Mouse (Mus musculus): ENCODE data around the gene Slc25a38.

Gene Slc25a38

GRCm38 (mm10) chr9:120140652-120141051 is 30.5 kb downstream of the Slc25a38 start:
- peak; percentile 82 for DNase-seq (ENCODE audit: low read depth, low spot score)

GRCm38 (mm10) chr9:120144474-120144873 is 34.3 kb downstream of the Slc25a38 start:
- no peak for DNase-seq (ENCODE audit: low read depth, low spot score)

DNA sequence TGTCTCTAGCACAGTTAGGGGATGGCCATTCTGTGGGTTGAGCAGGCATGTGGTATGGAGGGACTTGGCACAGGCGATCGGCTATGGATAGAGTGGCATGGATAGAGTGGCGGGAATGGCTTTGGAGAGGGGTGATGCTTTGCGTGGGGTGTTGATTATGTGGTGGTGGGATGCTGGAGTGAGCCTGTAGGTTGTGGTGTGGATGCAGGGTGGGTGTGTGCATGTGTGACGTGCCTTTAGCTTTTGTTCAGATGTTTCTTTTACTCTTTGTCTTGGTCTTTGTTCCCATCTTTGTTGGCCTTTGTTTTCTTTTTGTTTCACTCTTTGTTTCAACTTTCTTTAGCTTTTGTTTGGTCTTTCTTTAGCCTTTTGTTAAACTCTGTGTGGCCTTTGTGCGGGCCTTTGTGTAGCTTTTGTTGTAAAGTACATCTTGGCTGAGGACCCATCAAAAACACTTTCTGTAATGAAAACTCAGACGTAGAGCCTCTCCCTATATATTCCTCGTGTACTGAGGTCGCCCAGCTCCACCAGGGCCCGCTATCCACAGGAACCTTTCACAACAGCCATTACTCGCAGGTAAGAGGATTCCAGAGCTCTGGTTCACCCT is 39.2 kb downstream of the Slc25a38 start, which contains the start of gene Mobp:
Gene Mobp (plus strand): TSS at position 486 of the 607 bp plus-strand sequence.
- peak; percentile 95 for DNase-seq (ENCODE audit: low read depth, low spot score)

- no peak for DNase-seq (ENCODE audit: low read depth, low spot score)
Measured at GRCm38 (mm10) chr9:120151152-120151551, 41.0 kb downstream of the Slc25a38 start.

DNA sequence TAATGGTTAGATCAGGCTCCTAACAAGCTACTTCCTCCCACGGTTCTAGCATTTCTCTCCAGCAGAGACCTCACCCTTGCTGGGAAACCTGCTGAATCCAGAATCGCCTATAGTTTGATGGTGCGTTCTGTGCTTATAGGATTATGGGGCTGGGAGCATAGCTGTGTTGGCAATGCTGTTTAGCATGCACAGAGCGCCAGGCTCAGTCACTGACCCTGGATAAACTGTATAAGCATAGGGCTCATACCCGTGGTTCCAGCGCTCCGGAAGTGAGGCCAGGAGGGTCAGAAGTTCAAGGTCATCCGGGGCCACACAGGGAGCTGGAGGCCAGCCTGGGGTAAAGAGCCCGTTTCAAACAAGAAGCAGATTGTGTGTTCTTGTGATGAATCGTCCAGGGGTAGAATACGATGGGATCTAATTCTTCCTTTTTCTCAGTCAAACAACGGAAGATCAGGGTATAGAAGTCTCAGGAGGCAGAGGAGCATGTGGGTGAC is 41.8 kb downstream of the Slc25a38 start:
- peak; percentile 81 for DNase-seq (ENCODE audit: low read depth, low spot score)

GRCm38 (mm10) chr9:120158047-120158446 is 47.9 kb downstream of the Slc25a38 start:
- DNase-seq (ENCODE audit: low read depth, low spot score), result no peak

DNA sequence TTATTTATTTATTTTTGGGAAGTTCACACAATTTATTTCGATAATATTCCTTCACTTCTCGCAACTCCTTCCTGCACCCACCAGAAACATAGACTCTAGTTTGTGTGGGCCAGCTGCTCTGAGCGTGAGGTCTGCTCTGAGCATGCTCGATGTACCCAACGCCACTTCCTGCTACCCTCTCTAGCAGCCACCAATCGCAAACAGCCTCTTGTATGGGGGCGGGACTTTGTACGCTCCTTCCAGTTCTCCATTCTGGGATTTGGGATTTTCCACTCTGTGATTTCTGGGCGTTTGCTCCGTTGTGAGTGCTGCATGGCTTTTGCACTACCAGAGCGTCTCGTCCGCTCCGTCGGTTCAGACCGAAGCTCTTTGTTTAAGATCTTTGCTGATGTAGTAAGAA is 53.7 kb downstream of the Slc25a38 start:
- peak; percentile 93 for DNase-seq (ENCODE audit: low read depth, low spot score)

GRCm38 (mm10) chr9:120167826-120168225 is 57.7 kb downstream of the Slc25a38 start:
- no peak for DNase-seq (ENCODE audit: low read depth, low spot score)

GRCm38 (mm10) chr9:120171295-120171694 is 61.1 kb downstream of the Slc25a38 start:
- DNase-seq (ENCODE audit: low read depth, low spot score), result peak; percentile 79
